Mouse (Mus musculus): Measurements from ENCODE around the gene Pdia5.

Gene Pdia5

DNA sequence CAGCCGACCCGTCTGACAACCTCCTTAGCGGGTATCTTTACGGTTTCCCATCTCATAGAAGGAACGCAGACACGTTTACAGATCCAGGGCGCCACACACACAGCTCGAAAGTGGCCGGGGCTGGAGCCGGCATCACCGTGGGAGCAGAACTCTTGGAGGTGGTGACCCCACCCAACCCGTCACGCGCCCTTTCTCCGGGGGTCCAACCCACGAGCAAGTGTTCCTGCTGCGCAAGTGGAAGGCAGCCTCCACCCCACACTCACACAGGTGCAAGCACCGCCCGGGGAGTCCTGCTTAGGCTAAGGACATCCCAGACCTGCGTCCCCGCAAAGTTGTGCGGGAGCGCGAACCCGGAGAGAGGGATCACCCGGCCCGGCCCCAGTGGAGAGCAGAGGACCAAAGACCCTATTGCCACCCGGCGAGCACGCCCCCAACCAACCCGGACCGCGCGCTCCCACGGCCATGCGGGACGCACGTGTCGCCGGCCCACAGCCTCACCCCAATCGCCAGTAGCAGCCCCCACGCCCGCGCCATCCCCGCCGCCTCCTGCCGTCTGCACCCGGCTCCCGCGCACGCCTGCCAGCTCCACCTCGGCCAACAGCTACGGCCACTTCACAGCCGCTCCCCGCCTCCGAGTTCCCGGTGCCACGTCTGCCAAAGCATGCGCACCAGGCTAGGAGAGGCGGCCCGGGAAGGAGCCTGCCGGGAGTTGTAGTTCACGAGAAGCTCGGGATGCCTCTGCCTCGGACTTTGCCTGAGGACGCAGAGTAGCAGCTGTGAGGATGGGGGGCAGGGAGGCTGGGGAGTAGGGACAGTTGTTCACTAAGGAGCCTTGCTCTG is at the start of gene Pdia5:
Pdia5 (minus strand) TSS at position 643 of the 840 bp plus-strand sequence.
- DNase-seq, result peak; percentile 93

- no peak for DNase-seq
Observed at GRCm38 (mm10) chr16:35539041-35539440, 48.4 kb upstream of the Pdia5 start.

DNA sequence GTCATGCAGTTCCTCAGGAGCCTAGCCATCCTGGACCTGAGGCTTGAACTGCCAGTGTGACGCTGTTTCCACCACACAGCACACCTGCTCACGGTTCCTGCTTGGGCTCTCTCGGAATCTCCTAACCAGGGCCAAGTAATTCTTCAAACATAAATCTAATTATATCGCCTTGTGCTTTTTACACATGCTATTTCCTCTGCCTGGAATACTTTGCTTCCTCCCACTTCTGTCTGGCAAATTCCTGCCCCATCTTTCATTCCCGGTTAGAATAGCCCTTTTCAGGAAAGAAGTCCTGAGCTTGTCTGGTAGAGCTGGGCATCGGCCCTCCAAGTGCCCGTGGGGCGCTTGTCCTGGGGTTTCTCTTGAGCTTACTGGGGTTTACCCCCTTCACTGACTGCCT is 47.0 kb upstream of the Pdia5 start:
- DNase-seq, result no peak

- no peak for DNase-seq
Observed at GRCm38 (mm10) chr16:35534630-35535029, 44.0 kb upstream of the Pdia5 start.

DNA sequence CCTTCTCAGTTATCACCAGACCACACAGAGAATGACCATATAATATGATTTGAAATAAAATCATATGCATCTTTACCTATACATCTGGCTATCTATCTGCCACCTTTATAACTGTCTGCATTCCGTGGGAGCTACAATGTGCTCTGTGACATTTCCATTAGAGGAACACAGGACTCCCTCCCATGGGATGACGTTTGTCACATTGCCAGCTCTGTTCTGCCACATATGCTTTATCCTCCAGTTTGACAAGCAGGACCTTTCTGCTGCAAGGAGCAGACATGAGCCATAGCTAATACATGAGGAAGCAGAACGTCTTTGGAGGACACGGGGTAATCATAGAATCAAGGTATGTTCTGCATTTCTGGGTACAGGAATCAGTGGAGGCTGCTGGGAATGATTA is 33.5 kb upstream of the Pdia5 start:
- DNase-seq, result no peak

- DNase-seq, result no peak
Observed at GRCm38 (mm10) chr16:35519245-35519644, 28.6 kb upstream of the Pdia5 start.

DNA sequence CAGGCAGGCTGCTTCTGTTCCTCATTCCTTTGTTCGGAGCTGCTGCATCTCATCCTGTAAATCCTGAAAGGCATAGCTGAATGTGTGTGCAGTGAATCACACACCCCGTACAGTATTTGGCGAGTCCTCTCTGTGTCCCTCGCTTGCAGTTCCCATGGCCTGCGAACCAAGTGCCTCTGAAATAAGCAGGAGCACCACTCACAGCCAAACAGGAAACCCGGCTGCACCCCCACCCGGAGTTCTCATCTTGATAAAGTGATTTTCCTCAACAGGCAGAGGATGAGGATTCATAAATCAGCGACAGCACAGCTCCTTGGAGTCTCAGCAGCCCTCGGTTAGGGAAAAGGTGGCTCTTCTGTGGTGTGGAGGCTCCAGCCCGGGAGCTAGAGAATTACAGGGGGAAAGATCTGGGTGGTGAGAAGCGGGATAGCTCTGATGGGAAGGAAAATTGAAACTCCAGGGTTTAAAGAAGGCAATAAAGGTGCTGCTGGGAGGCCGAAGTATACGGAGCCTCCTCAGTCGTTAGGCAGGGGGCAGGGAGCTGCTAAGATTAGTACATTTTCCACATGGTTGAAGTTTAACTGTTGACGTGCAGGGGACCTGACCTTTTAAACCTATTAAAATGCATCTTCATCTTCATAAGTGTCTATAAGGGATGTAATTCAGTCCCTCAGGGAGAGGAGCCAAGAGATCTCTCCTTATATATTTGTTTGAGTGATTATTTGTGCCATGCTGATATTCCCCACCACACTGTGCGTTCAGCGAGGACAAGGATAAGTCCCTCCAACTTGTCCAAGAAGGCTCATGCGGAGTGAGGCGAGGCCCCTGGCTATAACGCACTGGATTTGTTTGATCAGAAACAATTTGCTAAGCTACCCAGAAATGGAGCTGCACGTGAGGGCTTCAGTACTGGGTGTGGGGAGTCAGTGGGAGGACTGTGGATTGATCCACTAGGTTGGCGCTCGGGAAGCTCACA is 27.6 kb upstream of the Pdia5 start:
- DNase-seq, result no peak

DNA sequence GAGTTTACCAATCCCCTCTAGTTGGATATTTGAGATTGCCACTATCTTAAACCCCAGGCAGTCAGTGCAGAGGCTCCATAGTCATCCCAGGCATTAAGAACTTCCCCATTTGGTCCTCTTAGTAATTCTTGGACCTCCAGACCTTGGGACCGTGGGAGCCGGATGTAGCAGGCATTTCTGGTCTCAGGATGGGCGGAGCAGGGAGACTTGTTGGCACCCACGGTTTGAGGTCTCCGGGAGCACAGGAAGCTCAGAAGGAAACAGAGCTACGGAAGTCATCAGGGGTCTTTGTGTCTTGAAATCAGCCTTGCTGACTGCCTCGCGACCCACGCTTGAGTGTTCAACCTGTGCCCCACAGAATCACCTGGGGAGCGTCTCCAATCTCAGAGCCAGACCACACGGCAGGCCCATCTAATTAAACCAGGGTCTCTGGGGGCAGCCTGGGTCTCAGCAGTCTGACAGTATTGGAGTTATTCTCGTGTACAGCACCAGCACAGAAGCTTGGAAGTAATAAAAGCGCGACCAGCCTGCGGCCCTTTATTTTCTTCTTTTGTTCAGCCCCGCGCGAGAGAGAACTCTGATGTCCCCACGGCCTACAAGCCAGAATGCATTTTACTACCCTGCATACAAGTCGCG is 25.4 kb upstream of the Pdia5 start:
- no peak for DNase-seq

GRCm38 (mm10) chr16:35509331-35510070 is 18.8 kb upstream of the Pdia5 start:
- DNase-seq, result no peak

DNA sequence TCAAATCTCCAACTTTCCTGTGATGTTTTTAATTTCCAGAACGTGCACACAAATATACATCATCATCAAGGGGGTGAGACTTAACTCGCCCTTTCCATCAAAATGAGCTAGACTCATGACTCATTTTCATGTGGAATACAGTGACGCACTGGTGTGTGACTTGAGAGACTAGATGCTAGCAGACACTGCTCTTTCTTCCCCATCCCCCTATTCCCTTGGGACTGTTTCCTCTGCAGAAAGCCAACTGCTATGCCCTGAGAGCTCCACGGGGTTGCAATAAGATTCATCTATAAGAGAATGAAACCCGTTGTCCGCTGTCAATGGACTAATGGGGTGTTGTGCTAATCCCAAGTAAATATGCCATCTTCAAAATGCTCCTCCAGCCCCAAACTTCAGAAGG is 17.9 kb upstream of the Pdia5 start:
- DNase-seq, result no peak

- no peak for DNase-seq
Observed at GRCm38 (mm10) chr16:35505786-35506185, 15.1 kb upstream of the Pdia5 start.

DNA sequence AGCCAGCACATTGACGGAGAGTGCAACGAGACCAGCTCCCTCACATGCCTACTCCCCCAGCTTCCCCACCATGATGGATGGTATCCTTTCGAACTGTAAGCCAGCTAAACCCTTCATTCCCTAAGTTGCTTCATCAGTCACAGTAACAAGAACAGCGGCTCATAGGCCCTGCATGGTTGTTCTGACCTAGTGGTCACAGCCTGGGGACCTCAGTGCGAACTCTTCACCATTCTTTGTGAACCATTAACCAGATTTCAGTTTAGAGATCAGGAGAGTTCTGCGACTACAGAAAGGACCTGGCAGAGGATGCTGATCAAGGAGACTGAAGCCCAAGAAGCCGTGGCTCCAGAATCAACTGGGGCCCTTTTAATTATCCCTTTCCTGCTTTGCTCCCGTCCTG is 13.6 kb upstream of the Pdia5 start:
- DNase-seq, result no peak

- DNase-seq, result no peak
Observed at GRCm38 (mm10) chr16:35502456-35502855, 11.8 kb upstream of the Pdia5 start.

DNA sequence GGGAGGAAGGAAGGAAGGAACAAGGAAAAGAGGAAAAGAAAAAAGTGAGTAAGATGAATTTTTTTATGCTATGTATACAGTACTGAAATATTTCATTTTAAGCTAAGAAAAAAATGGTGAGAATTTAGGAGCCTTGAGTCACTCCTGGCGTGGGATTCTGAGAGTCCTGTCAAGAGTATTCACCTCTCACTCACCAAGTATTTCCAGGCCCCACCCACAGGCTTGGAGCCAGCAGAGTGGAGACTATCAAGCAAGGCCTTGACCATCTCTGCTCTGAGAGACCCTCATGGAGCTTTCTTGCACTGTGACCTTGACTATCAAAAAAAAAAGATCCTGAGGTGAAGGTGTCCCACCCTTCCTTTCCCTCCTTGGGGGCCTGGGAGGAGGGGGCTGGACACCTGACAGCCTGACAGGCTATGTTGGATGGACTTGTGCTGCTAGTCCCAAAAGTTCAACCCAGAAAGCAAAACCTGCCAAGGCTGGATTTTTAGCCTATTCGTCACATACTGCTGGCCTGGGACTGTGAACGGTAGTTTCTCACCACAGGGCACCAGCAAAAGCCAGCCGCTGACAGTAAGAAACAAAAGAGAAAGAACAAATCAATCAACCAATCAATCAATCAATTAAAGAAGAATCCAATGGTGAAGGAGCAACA is 10.6 kb upstream of the Pdia5 start:
- DNase-seq, result no peak

- DNase-seq, result no peak
Observed at GRCm38 (mm10) chr16:35500342-35500741, 9.7 kb upstream of the Pdia5 start.

- DNase-seq, result peak; percentile 40
Observed at GRCm38 (mm10) chr16:35489793-35490192, 880 bp downstream of the Pdia5 start.

DNA sequence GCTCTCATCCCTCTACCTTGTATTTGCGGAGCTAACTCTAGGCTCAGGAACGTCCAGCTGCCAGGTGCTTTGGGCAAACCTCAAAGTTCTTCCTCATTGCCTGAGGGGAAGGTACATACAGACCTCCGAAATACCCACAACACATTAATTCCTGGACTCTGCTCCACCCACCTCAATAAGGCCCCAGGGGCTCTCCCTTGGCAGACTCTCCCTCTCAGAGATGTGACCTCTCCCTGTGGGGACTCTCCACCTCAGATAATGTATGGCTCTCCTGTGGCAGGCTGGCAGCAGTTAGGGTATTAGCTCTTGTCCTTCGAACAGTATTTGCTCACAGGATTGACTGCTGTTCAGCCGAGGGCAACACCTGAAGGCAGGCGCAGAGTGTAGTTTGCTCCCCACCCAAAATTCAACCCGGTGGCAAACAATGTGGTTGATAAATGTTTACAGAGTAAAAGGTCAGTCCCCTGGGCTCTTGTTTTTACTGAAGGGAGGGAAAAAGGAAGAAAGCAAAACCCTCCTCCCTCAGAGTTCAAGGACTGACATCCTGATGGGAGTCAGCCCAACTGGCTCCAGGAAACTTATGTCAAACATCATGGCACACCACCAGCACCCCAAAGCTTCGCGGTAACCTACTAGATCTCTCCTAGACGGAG is 1.5 kb downstream of the Pdia5 start:
- no peak for DNase-seq

DNA sequence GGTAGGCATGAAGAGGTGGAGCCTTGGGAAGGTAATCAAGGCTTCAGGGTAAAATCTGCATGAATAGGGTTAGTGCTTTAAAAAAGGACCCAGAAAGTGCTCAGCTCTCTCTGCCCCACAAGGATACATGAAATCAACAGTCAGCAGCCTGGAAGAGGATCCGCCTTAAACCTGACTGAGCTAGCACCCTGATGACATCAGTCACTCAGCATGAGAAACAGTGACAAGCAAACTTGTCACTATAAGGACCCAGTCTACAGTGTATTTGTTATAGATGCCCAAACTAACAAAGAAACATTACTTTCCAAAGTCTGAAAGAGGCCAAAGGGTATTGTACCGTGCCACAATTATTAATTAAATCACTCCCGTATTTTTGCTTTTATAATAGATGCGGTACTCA is 2.9 kb downstream of the Pdia5 start:
- DNase-seq, result no peak

- DNase-seq, result no peak
Observed at GRCm38 (mm10) chr16:35487056-35487455, 3.6 kb downstream of the Pdia5 start.

DNA sequence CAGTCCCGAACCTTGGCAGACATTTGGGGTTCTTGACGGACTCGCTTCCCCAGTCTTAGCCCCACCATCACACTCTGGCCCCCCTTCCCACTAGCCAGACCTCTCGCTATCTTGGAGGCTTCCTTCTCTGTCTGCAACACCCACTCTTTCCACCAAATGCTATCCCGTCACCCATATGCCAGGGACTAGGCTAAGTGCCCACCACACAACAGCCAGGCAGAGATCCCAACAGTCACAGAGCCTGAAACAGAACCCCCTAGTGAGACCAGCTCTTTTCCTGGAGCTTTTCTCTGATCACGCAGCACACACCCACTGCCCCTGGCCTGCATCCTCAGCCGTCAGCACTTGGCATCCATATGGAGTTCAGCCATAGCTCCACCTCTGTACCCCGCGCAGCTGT is 5.0 kb downstream of the Pdia5 start:
- DNase-seq, result no peak

DNA sequence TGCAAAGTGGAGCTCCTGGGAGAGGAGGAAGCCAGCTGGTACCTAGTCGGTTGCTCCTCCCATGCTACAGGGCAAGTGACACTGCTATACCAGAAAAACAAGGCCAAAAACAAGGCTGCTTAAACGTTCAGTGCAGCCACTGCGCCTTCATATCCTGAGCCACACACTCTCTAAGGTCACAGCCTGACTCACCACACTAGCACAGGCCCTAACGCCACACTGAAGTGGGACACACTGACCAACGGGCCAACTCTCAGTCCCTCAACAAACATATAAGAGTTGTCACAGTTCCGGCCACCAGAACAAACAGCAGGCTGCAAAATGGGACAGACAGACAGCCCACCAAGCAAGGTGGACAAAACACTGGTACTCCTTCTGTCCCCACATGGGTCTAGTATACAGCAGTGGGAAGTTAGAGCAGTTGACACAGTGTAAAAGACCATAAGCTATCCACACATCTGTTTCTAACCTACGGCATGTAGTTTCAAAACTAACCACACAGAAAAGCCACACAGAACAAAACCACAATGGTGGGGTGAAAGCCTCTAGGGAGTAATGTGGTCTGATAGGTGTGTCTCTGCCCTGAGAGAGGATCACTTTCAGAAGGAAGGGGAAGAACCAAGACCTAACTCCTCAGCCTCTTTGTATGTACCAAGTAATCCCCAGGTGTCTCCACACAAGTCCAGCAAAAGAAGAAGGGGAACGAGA is 6.0 kb downstream of the Pdia5 start:
- no peak for DNase-seq
